Mouse (Mus musculus) testis, adult 2 months (tissue): ENCODE measurements around the gene Mdk.

Experiments used
- CTCF ChIP-seq: fragments of 200-500 bp; IDR thresholded peaks from 2 replicates; pipeline ENCODE4 v1.5.1; 2012; ENCODE audit warnings: low read depth, mild to moderate bottlenecking, inconsistent platforms, low read length, moderate library complexity; ENCODE audit not compliant: control insufficient read depth, insufficient read depth, insufficient replicate concordance
- POLR2A ChIP-seq: fragments of 200-500 bp; IDR thresholded peaks from 2 replicates; pipeline ENCODE4 v1.6.1; 2012; ENCODE audit warnings: low read depth, mild to moderate bottlenecking, inconsistent platforms, low read length, moderate library complexity; ENCODE audit not compliant: control insufficient read depth

DNA sequence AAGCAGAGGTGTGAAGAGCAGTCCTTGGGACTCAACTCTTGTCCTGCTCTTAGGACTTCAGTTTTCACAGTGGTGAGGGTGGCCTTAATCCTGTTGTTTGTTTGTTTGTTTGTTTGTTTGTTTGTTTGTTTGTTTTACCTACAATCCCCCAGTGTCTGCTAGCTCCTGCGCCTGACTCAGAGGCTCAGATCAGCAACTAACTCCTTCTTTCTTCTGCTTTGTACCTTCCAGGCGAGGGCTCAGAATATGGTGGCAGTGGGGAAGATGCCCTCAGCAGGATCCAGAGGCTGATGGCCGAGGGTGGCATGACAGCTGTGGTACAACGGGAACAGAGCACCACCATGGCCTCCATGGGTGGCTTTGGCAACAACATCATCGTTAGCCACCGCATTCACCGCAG lies 15.0 kb downstream of the Mdk start:
- TF ChIP-seq CTCF = no peak
- TF ChIP-seq POLR2A = no peak
